Mouse (Mus musculus) bone marrow, adult 2 months (tissue): ENCODE data around the gene Rasl2-9. TPM values are rescaled to one million over a fixed set of nuclear protein-coding genes. Genes with fewer than 3 reads are reported as not detected.
A peak's percentile ranks its signal among the peaks of the same experiment; 100 is the strongest.
"Not testable (repeated sequence)": the region's sequence is repeated elsewhere in the genome, so short reads cannot be mapped to it uniquely, and the experiment has no call there.

Source experiments
- H3K27ac ChIP-seq: fragments of 200-500 bp; 2 replicates; pipeline ENCODE4 v1.5.1; 2012; ENCODE audit warnings: low read depth, mild to moderate bottlenecking, control low read depth, inconsistent platforms, low read length; ENCODE audit not compliant: control insufficient read depth, poor library complexity, insufficient read depth
- H3K4me1 ChIP-seq: fragments of 200-500 bp; 2 replicates; pipeline ENCODE4 v1.6.1; 2011; ENCODE audit warnings: low read length; ENCODE audit not compliant: control insufficient read depth, insufficient read depth
- H3K4me3 ChIP-seq: fragments of 200-500 bp; replicated peaks from 2 replicates; pipeline ENCODE3; 2011; ENCODE audit warnings: mild to moderate bottlenecking, low read depth, low read length, control low read depth; ENCODE audit not compliant: control insufficient read depth
- CTCF ChIP-seq: fragments of 200-500 bp; IDR thresholded peaks from 2 replicates; pipeline ENCODE4 v1.5.1; 2011; ENCODE audit warnings: low read length, control low read depth; ENCODE audit not compliant: control insufficient read depth, insufficient read depth
- POLR2A ChIP-seq: fragments of 200-500 bp; IDR thresholded peaks from 2 replicates; pipeline ENCODE4 v1.6.1; 2011; ENCODE audit warnings: low read depth, mild to moderate bottlenecking, control low read depth, low read length, borderline replicate concordance; ENCODE audit not compliant: control insufficient read depth
- WGBS: fragments of 180-500 bp; shearing (Covaris S2); methylation state at CpG from one replicate; pipeline ENCODE4 v1.1.7; 2018; 5-methylcytosine and 5-hydroxymethylcytosine counted together
- polyA plus RNA-seq: library from polyadenylated mRNA; stranded (reverse); fragments of >200 nt; gene quantifications from 2 replicates; pipeline ENCODE4 v1.2.4, GENCODE M21; 2011; ENCODE audit warnings: low replicate concordance; ENCODE audit not compliant: missing spikeins, insufficient read depth, insufficient read length

The Rasl2-9 gene
- polyA plus RNA-seq, 1 experiment = not detected

DNA sequence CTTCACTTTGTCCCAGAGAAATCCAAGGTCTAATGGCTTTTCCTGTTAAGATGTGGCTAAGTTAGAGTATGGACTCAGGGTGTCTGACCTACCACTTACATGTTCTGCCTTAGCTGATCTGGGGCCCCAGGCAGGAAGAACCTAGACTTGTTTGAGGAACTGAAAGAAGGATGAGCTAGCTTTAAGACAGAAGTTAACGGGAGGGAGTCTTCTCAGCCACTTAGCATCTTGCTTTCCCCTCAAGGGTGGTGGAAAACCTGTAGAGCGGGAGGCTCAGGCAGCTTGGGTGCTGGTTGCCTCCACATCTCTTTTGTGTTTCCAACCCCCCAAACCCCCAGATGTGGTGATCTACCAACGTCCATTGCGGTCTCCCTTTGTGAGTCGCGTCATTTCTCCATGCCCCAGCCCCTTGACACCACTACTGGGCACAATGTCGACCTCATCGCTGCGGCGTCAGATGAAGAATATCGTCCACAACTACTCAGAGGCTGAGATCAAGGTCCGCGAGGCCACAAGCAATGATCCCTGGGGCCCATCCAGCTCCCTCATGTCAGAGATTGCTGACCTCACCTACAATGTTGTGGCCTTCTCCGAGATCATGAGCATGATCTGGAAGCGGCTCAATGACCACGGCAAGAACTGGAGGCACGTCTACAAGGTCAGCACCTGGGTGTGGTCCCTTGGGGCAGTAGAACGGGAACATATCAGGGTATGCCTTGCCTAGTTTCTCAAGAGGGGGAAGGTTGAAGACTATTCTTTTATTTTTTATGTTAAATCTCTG is 42.2 kb downstream of the Rasl2-9 start:
- Histone ChIP-seq H3K27ac (peak overlapping the region; percentile 25), H3K4me1 (peaks cover 2% of the 10 kb centered on the region; the same call in 1 of the 2 replicates), H3K4me3 (no peak overlapping the region)
- TF ChIP-seq CTCF = no peak
- TF ChIP-seq POLR2A = no peak
- WGBS = 72% methylated on average over 18 of the region's 18 CpGs

DNA sequence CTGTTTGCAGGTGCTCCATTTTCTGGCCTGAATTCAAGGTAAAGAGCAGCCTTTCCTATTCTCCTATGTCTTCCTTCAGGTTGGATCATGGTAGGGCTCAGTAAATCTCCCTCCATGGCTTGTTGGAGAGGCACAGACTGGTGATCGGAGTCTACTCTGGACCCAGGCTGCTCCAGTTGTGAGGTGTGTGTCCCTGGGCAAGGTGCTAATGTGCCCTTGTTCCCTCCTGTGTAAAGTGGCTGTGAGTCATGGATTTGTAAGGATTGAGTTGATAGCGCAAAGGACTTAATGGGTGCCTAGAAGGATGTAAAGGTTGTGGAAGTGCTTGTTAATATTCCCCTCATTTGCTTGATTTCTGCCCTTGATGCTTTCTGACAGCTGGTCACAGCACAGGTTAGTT is 43.8 kb downstream of the Rasl2-9 start:
- WGBS = 90% methylated on average over 2 of the region's 2 CpGs
- TF ChIP-seq POLR2A (no peak), CTCF (no peak)
- Histone ChIP-seq H3K27ac (no peak overlapping the region), H3K4me3 (no peak overlapping the region), H3K4me1 (peaks cover 2% of the 10 kb centered on the region; the same call in 1 of the 2 replicates)

DNA sequence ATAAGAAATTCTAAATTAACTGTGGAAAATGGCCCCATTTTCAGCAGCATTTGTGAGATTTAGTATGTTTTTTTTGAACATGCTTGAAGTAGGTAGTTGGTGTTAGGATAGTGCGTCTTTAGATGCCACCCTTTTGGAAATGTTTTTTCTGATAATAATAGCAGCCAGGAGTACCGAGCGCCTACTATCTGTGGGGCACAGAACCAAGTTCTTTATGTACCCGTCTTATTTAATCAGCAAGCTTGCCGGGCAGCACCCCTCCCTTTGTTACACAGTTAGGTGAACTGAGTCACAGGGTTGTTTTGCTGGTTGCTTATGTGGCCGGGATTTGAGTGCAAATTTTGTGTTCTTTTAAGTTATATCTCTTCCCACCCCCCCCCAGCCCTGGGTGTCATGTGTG is 44.5 kb downstream of the Rasl2-9 start:
- Histone ChIP-seq H3K4me1 (peaks cover 2% of the 10 kb centered on the region; the same call in 1 of the 2 replicates), H3K4me3 (peak overlapping the region; percentile 12), H3K27ac (no peak overlapping the region)
- TF ChIP-seq POLR2A (no peak), CTCF (no peak)
- WGBS = 45% methylated on average over 6 of the region's 6 CpGs

DNA sequence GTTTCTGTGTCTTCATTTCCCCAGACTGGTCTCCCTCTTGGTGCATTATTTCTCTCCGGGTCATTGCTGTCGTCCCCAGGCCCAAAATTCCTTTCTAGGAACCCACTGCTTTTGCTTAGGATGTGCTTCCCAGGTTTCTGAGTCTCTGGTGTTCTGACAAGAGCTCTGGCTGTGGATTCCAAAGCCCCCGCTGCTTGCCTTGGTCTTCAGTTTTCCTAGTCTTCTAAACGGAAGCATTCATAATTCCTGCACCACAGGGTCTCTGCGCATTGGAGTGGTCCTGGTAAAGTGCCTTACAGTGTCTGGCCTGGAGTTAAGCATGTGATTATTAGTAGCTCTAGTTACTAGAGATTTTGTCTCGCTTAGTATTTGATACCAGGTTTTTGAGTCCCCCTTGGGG is 44.9 kb downstream of the Rasl2-9 start:
- Histone ChIP-seq H3K27ac (peak overlapping the region; percentile 98), H3K4me3 (peak overlapping the region; percentile 98), H3K4me1 (peaks cover 2% of the 10 kb centered on the region; the same call in 1 of the 2 replicates)
- TF ChIP-seq CTCF = no peak
- no peak for TF ChIP-seq POLR2A
- WGBS = 12% methylated on average over 6 of the region's 6 CpGs

DNA sequence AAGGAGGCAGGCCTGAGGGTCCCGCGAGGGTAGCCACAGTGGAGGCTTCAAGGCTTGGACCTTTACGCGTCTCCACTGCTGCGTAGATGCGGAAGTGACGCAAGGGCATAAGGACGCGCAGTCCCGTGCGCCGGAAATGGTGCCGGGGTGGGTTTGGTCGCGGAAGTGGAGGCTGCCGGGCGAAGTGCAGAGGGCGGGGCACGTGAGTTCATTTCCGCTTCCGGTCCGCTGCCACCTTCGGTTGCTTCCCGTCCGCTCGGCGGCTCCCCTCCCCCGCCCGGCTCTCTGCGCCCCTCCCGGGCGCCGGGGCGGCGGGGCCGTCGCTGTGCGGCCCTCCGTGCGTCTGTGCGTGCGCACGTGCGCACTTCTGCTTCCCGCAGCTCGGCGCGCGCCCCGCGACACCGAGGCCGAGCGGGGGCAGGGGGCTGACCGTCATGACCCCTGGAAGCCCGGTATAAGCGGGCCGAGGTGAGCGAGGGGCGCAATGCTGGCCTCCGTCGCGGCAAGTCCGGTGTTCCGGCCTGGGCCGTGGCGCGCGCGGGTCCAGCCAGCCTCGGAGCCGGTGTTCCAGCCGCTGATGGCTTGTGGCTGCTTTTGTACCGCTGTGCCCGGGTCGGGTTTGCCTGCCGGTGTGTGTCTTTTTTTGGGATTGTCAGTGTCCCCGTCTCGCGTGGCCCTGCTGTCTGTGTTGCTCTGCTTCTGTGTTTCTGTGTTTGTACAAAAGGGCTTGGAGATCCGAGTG is 45.6 kb downstream of the Rasl2-9 start, which contains the start of gene Epn1:
Gene Epn1 (plus strand): TSS at position 226 of the 742 bp plus-strand sequence.
- peak; percentile 61; the same call in 1 of the 2 replicates for TF ChIP-seq POLR2A
- TF ChIP-seq CTCF = no peak
- H3K4me1 ChIP-seq = peaks cover 2% of the 10 kb centered on the region; the same call in 1 of the 2 replicates
- peak within 1 kb of the TSS; percentile 98 for H3K27ac ChIP-seq
- peak within 1 kb of the TSS; percentile 98 for H3K4me3 ChIP-seq
- under 1% methylated on average over 81 of the region's 81 CpGs for WGBS

DNA sequence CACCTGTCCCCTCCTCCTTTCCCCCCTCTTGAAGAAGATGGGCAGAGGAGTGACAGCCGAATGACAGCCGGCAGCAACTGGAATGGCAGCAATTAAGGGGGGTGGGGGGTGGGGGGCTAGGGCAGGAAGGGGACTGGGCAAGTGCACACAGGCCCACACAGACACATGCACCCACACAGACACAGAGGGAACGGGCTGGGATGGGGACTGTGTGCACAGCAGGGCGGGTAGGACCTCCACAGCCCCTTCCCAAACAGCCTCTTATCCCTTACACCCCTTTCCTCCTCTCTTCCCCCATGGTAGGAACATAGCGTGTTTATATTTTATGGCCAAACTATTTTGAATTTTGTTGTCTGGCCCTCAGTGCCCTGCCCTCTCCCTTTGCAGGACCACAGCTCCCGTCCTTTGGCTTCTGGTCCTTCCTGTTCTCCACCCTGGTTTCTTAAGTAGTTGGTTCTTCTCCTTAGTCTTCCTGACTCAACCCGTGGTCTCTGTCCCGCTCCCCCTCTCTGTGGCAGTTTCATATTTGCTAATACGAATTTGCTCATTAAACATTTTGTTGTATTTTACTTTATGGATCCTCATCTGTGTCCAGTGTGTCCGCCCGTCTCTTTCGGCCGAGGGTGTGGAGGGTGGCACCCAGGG is 46.3 kb downstream of the Rasl2-9 start:
- not testable (repeated sequence) for H3K4me1 ChIP-seq
- WGBS = 43% methylated on average over 10 of the region's 13 CpGs
- H3K27ac ChIP-seq = peak overlapping the region; percentile 98
- H3K4me3 ChIP-seq = peak overlapping the region; percentile 98

DNA sequence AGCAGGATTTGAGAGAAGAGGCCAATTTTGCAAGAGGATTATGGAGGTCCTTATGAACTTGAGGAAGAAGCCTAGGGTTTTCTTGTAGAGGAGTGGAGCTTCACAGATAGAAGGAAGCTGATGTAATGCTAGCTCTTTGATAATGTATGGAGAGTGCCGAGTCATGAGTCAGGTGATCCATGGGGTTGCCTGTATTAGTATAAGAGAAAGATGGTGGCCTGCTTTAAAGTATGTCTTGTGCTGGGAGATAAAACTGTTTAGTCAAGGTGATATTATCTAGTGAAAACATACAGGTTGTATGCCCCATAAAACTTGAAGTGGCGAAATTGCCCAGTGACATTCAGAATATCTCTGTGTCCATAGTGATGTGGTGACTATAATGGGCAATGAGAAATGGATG is 48.8 kb downstream of the Rasl2-9 start:
- Histone ChIP-seq H3K27ac (no peak overlapping the region), H3K4me3 (no peak overlapping the region), H3K4me1 (no peaks in the 10 kb centered on the region; the same call in 1 of the 2 replicates)
- WGBS = 58% methylated on average over 2 of the region's 2 CpGs
- no peak for TF ChIP-seq CTCF

DNA sequence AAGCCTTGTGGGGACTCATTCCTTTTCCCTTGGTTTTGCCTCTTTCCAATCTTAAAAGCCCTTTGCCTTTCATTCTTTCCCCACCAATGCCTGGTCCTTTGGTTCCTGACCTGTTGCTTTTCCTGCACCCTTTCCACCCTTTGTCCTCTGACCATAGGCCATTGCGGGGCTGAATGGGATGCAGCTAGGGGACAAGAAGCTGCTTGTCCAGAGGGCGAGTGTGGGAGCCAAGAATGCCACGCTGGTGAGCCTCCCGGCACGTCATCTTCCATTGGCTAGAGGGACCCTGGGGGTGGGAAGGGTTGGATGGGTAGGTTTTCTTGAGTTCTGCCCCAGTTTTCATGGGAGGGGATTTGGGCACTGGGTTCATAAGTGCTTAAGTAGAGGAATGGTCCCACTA is 50.8 kb downstream of the Rasl2-9 start:
- H3K4me1 ChIP-seq = no peaks in the 10 kb centered on the region
- TF ChIP-seq POLR2A = no peak
- no peak for TF ChIP-seq CTCF
- WGBS = 92% methylated on average over 5 of the region's 5 CpGs
- H3K27ac ChIP-seq = no peak overlapping the region
- no peak overlapping the region for H3K4me3 ChIP-seq

Other genes starting within 250 kb of the Rasl2-9 start
- gene Isoc2a, start 248.8 kb downstream of the Rasl2-9 start, polyA plus RNA-seq = 10.7 and 21.3 TPM in 2 replicates
- gene Gm36210, start 219.4 kb downstream of the Rasl2-9 start, polyA plus RNA-seq = not detected in 2 replicates
- 7.6 and 10.6 TPM in 2 replicates for gene Zfp628, start 210.7 kb downstream of the Rasl2-9 start, polyA plus RNA-seq
- gene Nat14, start 203.9 kb downstream of the Rasl2-9 start, polyA plus RNA-seq = 1.4 and 2.8 TPM in 2 replicates
- 0.70 and 1.5 TPM in 2 replicates for gene Ssc5d, start 200.2 kb downstream of the Rasl2-9 start, polyA plus RNA-seq
- gene Sbk2, start 161.5 kb downstream of the Rasl2-9 start, polyA plus RNA-seq = not detected in 2 replicates
- gene Sbk3, start 154.8 kb downstream of the Rasl2-9 start, polyA plus RNA-seq = not detected in 2 replicates
- gene Zfp579, start 129.8 kb downstream of the Rasl2-9 start, polyA plus RNA-seq = 13.5 and 44.8 TPM in 2 replicates
- 12.6 and 15.8 TPM in 2 replicates for gene Zfp524, start 111.5 kb downstream of the Rasl2-9 start, polyA plus RNA-seq
- 10.9 and 18.9 TPM in 2 replicates for gene Fiz1, start 111.3 kb downstream of the Rasl2-9 start, polyA plus RNA-seq
- not detected in 2 replicates for gene Gm44973, start 110.5 kb downstream of the Rasl2-9 start, polyA plus RNA-seq
- gene Zfp865, start 105.6 kb downstream of the Rasl2-9 start, polyA plus RNA-seq = 23.9 and 30.4 TPM in 2 replicates
- not detected in 2 replicates for gene Ccdc106, start 105.4 kb downstream of the Rasl2-9 start, polyA plus RNA-seq
- gene 4632433K11Rik, start 91.8 kb downstream of the Rasl2-9 start, polyA plus RNA-seq = 1.5 TPM in 1 of 2 replicates, not detected in the other
- 0.90 and 2.3 TPM in 2 replicates for gene Zfp784, start 87.5 kb downstream of the Rasl2-9 start, polyA plus RNA-seq
- 2.7 and 4.6 TPM in 2 replicates for gene Zfp580, start 74.4 kb downstream of the Rasl2-9 start, polyA plus RNA-seq
- gene U2af2, start 63.8 kb downstream of the Rasl2-9 start, polyA plus RNA-seq = 177 and 222 TPM in 2 replicates
- gene Epn1, start 45.7 kb downstream of the Rasl2-9 start, polyA plus RNA-seq = 109 and 135 TPM in 2 replicates
- gene Rfpl4, start 9.0 kb downstream of the Rasl2-9 start, polyA plus RNA-seq = not detected in 2 replicates
- not detected in 2 replicates for gene Vmn1r55, start 23.7 kb upstream of the Rasl2-9 start, polyA plus RNA-seq
- gene Vmn1r56, start 70.8 kb upstream of the Rasl2-9 start, polyA plus RNA-seq = not detected in 2 replicates
- gene Vmn1r57, start 92.5 kb upstream of the Rasl2-9 start, polyA plus RNA-seq = not detected in 2 replicates
- gene Gm5065, start 224.6 kb upstream of the Rasl2-9 start, polyA plus RNA-seq = not detected in 2 replicates
- gene Nlrp2, start 225.1 kb upstream of the Rasl2-9 start, polyA plus RNA-seq = not detected in 2 replicates